Mouse (Mus musculus): ENCODE measurements around the gene Phlpp1.

- TF ChIP-seq CTCF (IDR thresholded peaks at IDR 0.05; ENCODE audit: low read depth) (no peak), EP300 (IDR thresholded peaks at IDR 0.05; ENCODE audit: low read depth) (no peak)
These were observed 6.6 kb downstream of the Phlpp1 start for GRCm38 (mm10) chr1:106177868-106178790.
